Mouse (Mus musculus) forebrain, embryonic 11.5 days (tissue): Measurements from ENCODE around the gene Tes. TPM values are rescaled to one million over a fixed set of nuclear protein-coding genes. Genes with fewer than 3 reads are reported as not detected.

Experiments
- ATAC-seq: fragments of 200-750 bp; cut with Nextera tagmentation; replicated peaks from 2 replicates; pipeline ENCODE4 v1.8.0; 2017; ENCODE audit warnings: moderate TSS enrichment; ENCODE audit not compliant: low FRiP score
- DNase-seq: peaks from one replicate; pipeline ENCODE4 v3.0.0-alpha.2; 2017; ENCODE audit warnings: low spot score
- H3K27ac ChIP-seq: fragments of 300-500 bp; sonication (generic); 2 replicates; pipeline ENCODE4 v1.5.1; 2014; ENCODE audit warnings: low read depth, low read length
- H3K27me3 ChIP-seq: fragments of 300-500 bp; sonication (generic); 2 replicates; pipeline ENCODE4 v1.6.1; 2014; ENCODE audit warnings: mild to moderate bottlenecking, low read length, mixed read lengths; ENCODE audit not compliant: control insufficient read depth, insufficient read depth
- H3K36me3 ChIP-seq: fragments of 300-500 bp; sonication (generic); 2 replicates; pipeline ENCODE4 v1.6.1; 2014; ENCODE audit warnings: mild to moderate bottlenecking, low read length, moderate library complexity, mixed read lengths; ENCODE audit not compliant: control insufficient read depth, insufficient read depth
- H3K4me1 ChIP-seq: fragments of 300-500 bp; sonication (generic); replicated peaks from 2 replicates; pipeline ENCODE4 v1.6.1; 2014; ENCODE audit warnings: low read length, mixed read lengths; ENCODE audit not compliant: control insufficient read depth, insufficient read depth
- H3K4me2 ChIP-seq: fragments of 300-500 bp; sonication (generic); 2 replicates; pipeline ENCODE4 v1.6.1; 2014; ENCODE audit warnings: low read depth, mild to moderate bottlenecking, low read length, moderate library complexity, mixed read lengths; ENCODE audit not compliant: severe bottlenecking
- H3K4me3 ChIP-seq: fragments of 300-500 bp; sonication (generic); 2 replicates; pipeline ENCODE4 v1.5.1; 2014; ENCODE audit warnings: low read depth, low read length
- H3K9ac ChIP-seq: fragments of 300-500 bp; sonication (generic); 2 replicates; pipeline ENCODE4 v1.6.1; 2014; ENCODE audit warnings: low read length
- H3K9me3 ChIP-seq: fragments of 300-500 bp; sonication (generic); 2 replicates; pipeline ENCODE4 v1.6.1; 2016; ENCODE audit warnings: low read length, mixed read lengths; ENCODE audit not compliant: control insufficient read depth
- WGBS: fragments of 180-500 bp; shearing (Covaris S2); extraction: QIAGEN DNeasy Blood & Tissue Kit; methylation state at CpG from one replicate; pipeline ENCODE4 v1.1.7; 2014; 5-methylcytosine and 5-hydroxymethylcytosine counted together
- polyA plus RNA-seq: library from polyadenylated mRNA; unstranded; fragments of >200 nt; fragmentation: Nextera tagmentation; extraction: Ambion mirVana; gene quantifications from 2 replicates; pipeline ENCODE4 v1.2.1, GENCODE M21; 2014

The Tes gene
- polyA plus RNA-seq, 1 experiment from 2014 or later, result 34.6 TPM

- no peak overlapping the region for H3K4me3 ChIP-seq
- DNase-seq, result no peak
- no peaks in the 10 kb centered on the region for H3K36me3 ChIP-seq
- no peak overlapping the region for H3K4me2 ChIP-seq
- no peak overlapping the region for H3K27ac ChIP-seq
- no peaks in the 10 kb centered on the region for H3K9me3 ChIP-seq
- ATAC-seq, result no peak
- no peak overlapping the region for H3K9ac ChIP-seq
- no peaks in the 10 kb centered on the region for H3K27me3 ChIP-seq
- H3K4me1 ChIP-seq, result no peaks in the 10 kb centered on the region
- WGBS, result 49% methylated on average over 6 of the region's 6 CpGs
Observed at GRCm38 (mm10) chr6:17110564-17111100, 45.7 kb downstream of the Tes start.

DNA sequence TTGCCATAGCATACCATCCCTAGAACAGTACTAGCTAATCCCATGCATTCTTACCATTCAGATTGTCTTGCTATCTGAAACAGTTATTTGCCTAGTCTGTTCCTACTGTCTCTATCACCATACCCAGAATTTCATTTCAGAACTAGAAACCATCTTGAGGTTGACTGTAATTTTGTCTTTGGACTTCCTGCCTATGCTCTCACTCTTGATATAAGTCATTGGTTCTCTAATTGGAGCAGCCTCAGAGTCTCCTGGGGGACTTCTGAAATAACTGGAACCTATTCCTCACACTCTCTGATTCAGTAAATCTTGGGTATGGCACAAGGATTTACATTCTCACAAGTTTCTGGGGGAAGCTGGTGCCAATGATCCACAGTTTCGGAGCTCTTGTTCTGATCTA, 47.1 kb downstream of the Tes start:
- ATAC-seq, result no peak
- no peak overlapping the region for H3K9ac ChIP-seq
- no peak overlapping the region for H3K27ac ChIP-seq
- no peak overlapping the region for H3K4me3 ChIP-seq
- DNase-seq, result no peak
- H3K4me1 ChIP-seq, result no peaks in the 10 kb centered on the region
- WGBS, result 100% methylated on average over 1 of the region's 1 CpGs
- H3K9me3 ChIP-seq, result no peaks in the 10 kb centered on the region
- no peak overlapping the region for H3K4me2 ChIP-seq
- no peaks in the 10 kb centered on the region for H3K27me3 ChIP-seq
- H3K36me3 ChIP-seq, result no peaks in the 10 kb centered on the region

DNA sequence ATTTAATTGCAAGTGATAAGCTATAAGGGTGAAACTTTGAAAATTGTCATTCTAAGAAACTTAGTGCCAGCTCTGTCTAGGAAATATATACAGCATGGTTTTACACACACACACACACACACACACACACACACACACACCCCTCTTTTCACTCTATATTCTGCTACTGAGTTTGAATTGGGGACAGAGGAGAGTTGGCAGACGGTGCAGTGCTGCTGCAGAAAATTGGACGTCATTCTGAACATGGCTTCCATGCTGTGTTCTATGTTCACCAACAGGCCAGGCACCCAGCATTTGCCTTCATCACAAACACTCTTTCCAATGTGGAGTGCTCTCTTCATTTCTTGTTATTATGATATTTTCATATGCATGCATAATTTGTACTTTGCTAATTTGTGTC, 48.0 kb downstream of the Tes start:
- Histone ChIP-seq H3K4me2 (no peak overlapping the region), H3K27me3 (no peaks in the 10 kb centered on the region), H3K4me3 (no peak overlapping the region), H3K36me3 (no peaks in the 10 kb centered on the region), H3K4me1 (no peaks in the 10 kb centered on the region), H3K9me3 (no peaks in the 10 kb centered on the region), H3K9ac (no peak overlapping the region), H3K27ac (no peak overlapping the region)
- ATAC-seq, result no peak
- WGBS, result 92% methylated on average over 2 of the region's 2 CpGs
- DNase-seq, result no peak

DNA sequence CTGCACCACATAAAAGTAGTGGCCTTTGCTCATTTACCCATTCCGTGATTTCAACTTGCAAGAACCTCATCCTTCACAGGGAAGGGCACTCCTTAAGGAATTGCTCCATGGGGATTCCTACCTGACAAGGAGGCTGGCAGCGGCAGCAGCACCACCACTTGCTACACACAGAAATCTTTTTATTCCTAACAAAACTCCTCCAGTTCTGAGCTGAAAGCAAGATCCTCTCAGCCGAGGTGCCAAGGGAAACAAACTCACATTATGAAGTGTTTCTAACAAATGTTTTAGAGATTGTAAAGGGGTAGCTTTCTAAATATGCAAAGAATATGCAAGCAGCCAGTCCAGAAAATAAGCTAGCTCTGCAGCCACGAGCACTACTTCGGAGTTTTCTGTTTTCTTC, 49.6 kb downstream of the Tes start:
- Histone ChIP-seq H3K4me1 (no peaks in the 10 kb centered on the region), H3K27ac (no peak overlapping the region), H3K4me3 (no peak overlapping the region), H3K9me3 (no peaks in the 10 kb centered on the region), H3K9ac (no peak overlapping the region), H3K4me2 (no peak overlapping the region), H3K27me3 (no peaks in the 10 kb centered on the region), H3K36me3 (no peaks in the 10 kb centered on the region)
- ATAC-seq (no peak), DNase-seq (no peak)
- WGBS, result 86% methylated on average over 5 of the region's 5 CpGs

DNA sequence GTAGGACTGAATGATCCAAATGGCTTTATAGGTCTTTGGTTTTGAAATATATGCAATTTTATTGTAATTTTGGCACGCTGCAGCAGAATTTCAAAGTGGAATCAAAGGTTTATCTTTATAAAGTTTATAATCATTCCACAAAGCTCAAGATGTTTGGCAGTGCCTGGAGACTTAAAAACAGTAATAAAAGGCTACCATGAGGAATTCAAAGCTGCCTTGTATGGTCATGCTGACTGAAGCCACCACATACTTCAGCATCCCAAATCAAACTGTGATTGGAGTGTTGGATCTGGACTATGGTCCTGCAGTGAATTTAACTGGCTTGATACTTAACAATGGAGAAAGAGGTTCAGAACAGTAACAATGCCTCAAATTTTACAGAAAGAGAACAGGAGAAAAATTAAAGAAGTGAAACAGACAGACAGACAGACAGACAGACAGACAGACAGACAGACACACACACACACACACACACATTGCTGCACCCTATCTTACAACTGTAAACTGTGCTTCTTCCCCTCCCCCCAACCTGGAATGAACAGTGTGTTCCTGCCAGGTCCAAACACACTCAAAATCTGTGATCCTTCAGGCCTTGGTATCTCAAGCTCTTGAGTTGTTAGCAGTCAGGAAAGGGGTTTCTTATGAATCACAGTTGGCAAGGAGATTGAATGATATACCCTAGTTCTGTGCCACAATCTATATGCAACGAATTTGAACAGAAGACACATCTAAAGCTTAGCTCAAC, 50.3 kb downstream of the Tes start:
- no peaks in the 10 kb centered on the region for H3K9me3 ChIP-seq
- H3K4me3 ChIP-seq, result no peak overlapping the region
- H3K27me3 ChIP-seq, result no peaks in the 10 kb centered on the region
- H3K27ac ChIP-seq, result no peak overlapping the region
- H3K9ac ChIP-seq, result no peak overlapping the region
- 81% methylated on average over 2 of the region's 2 CpGs for WGBS
- ATAC-seq (no peak), DNase-seq (no peak)
- H3K4me1 ChIP-seq, result no peaks in the 10 kb centered on the region
- H3K36me3 ChIP-seq, result no peaks in the 10 kb centered on the region
- H3K4me2 ChIP-seq, result no peak overlapping the region

GRCm38 (mm10) chr6:17119521-17120232, 54.7 kb downstream of the Tes start:
- Histone ChIP-seq H3K4me3 (no peak overlapping the region), H3K4me2 (no peak overlapping the region), H3K9me3 (no peaks in the 10 kb centered on the region), H3K36me3 (no peaks in the 10 kb centered on the region), H3K27me3 (no peaks in the 10 kb centered on the region), H3K27ac (no peak overlapping the region), H3K9ac (no peak overlapping the region), H3K4me1 (no peaks in the 10 kb centered on the region)
- WGBS, result 93% methylated on average over 7 of the region's 7 CpGs
- ATAC-seq, result no peak
- DNase-seq, result no peak

DNA sequence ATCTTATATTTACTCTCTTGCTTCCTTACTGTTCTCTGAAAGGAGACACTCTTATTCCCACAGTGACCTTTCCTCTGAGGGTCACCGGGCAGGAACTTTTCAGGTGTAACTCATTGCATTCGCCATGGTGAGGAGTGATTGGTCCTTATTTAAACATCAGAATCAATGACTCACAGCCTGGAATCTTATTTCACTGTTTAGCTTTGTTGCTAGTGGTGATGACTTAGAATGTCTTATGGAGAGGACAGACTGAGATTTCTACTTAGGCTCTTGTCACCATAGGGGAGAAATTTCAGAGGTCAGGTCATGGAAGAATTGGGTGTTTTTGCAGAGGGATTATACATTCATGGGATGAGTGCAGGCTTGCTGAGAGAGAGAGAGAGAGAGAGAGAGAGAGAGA, 75.1 kb downstream of the Tes start:
- H3K9ac ChIP-seq, result no peak overlapping the region
- 93% methylated on average over 2 of the region's 2 CpGs for WGBS
- no peak for DNase-seq

DNA sequence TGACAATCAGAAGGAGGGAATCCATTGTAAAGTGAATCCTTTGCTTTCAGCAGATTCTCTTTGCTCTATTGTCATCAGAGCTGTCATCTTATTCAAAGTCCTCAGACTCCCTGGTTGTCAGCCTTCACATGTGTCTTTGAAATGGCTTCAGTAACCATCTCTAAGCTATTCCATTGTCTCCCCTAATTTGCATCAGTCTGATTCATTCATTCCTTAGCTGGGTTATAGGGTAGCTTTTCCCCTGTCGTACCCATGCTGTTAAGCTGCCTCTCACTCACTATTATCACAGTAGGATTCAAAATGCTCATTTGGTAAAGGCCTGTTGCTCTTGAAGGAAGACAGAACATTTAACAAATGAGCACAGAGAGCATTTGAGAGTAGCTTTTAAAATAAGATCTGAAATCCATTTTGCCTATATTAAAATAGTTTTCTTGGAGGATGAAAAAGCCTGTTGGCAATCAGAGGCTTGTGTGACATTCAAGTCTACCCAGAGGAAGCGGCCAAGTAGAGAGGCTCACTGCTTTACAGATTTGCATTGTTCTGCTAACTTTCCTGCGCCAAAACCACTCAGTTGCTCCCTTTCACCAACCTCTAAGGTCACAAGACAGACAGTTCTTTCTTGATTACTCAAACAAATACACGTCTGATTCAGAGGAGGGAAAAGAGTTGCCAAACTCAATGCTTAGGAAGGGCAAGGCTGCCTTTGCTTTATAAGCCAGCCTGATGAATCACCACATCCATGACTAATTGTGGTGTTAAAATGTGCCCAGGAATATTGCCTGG, 77.8 kb downstream of the Tes start:
- Histone ChIP-seq H3K27ac (no peak overlapping the region), H3K4me1 (no peaks in the 10 kb centered on the region), H3K4me2 (no peak overlapping the region), H3K4me3 (no peak overlapping the region), H3K27me3 (no peaks in the 10 kb centered on the region), H3K36me3 (no peaks in the 10 kb centered on the region), H3K9ac (no peak overlapping the region), H3K9me3 (no peaks in the 10 kb centered on the region)
- 33% methylated on average over 4 of the region's 4 CpGs for WGBS
- DNase-seq (no peak), ATAC-seq (no peak)

More for the DNA sequence above, 75.1 kb downstream of the Tes start:
- H3K4me1 ChIP-seq, result no peaks in the 10 kb centered on the region
- no peak overlapping the region for H3K27ac ChIP-seq
- no peaks in the 10 kb centered on the region for H3K27me3 ChIP-seq
- no peak overlapping the region for H3K4me2 ChIP-seq
- H3K36me3 ChIP-seq, result no peaks in the 10 kb centered on the region
- no peaks in the 10 kb centered on the region for H3K9me3 ChIP-seq
- H3K4me3 ChIP-seq, result no peak overlapping the region
- ATAC-seq, result no peak
